Mouse (Mus musculus) testis, adult 2 months (tissue): ENCODE data around the gene Traf3ip1.

Experiments
- CTCF ChIP-seq: fragments of 200-500 bp; IDR thresholded peaks from 2 replicates; pipeline ENCODE4 v1.5.1; 2012; ENCODE audit warnings: low read depth, mild to moderate bottlenecking, inconsistent platforms, low read length, moderate library complexity; ENCODE audit not compliant: control insufficient read depth, insufficient read depth, insufficient replicate concordance
- POLR2A ChIP-seq: fragments of 200-500 bp; IDR thresholded peaks from 2 replicates; pipeline ENCODE4 v1.6.1; 2012; ENCODE audit warnings: low read depth, mild to moderate bottlenecking, inconsistent platforms, low read length, moderate library complexity; ENCODE audit not compliant: control insufficient read depth

DNA sequence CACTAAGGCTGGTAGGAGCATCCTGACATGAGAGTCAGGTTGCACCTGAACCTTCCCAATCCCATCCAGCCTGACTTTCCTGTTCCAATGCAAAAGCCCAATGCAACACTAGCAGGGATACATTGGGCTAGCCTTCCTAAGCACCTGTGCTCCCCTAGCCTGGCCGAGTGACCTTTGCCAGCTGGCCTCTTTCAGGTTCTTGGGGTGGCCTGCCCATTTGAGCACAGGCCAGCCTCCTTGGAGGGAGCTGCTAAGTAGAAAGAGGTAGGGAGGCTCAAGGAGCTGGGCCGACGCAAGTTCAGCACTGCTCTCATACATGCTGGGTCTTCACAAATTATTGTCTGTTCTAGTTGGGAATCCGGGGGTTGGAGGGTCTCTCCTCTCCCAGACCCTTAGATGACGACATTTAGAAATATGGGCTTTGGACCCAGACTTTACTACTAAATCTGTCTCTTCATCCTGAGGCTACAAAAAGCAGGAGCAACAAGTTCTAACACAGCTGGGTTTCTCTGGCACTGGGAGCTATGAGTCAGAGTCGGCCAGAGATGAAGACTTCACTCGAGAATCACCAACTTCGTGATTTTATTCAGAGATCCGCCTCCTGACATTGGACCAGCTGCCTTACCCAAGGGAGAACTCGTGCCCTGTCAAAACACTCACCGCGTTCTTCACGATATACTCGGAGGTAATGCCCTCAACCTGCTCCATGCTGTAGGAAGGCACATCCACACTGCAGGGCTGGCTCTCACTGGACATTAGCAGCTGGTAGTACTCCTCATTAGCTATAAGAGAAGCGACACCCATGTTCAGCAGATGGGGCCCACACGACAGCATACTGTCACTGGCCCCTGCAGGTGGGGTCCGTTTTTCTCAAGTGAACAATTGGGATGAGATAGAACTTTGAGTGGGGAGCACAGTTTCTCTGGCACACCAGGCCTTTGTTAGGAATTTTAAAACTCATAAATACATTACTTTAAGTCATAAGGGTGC is 49.3 kb upstream of the Traf3ip1 start:
- TF ChIP-seq CTCF (no peak), POLR2A (no peak)
